Mouse (Mus musculus) liver, embryonic 13.5 days (tissue): ENCODE measurements at regions not wholly inside any gene's neighbourhood (a gene's known extent, or its start where the extent isn't known, plus 50 kb on each side); places are given as distances from the start of the nearest gene placed in this dataset.
A peak's percentile ranks its signal among the peaks of the same experiment; 100 is the strongest.

Source experiments
- ATAC-seq: fragments of 200-750 bp; cut with Nextera tagmentation; 2 replicates; pipeline ENCODE4 v1.8.0; 2017; ENCODE audit warnings: low read depth, mild to moderate bottlenecking, moderate number of reproducible peaks, moderate library complexity
- DNase-seq: peaks from one replicate; pipeline ENCODE4 v3.0.0; 2022
- H3K27ac ChIP-seq: fragments of 300-500 bp; sonication (generic); 2 replicates; pipeline ENCODE4 v1.5.1; 2015; ENCODE audit warnings: moderate library complexity, mild to moderate bottlenecking, inconsistent platforms
- H3K27me3 ChIP-seq: fragments of 300-500 bp; sonication (generic); 2 replicates; pipeline ENCODE4 v1.6.1; 2015; ENCODE audit warnings: mild to moderate bottlenecking, inconsistent platforms
- H3K36me3 ChIP-seq: fragments of 300-500 bp; sonication (generic); 2 replicates; pipeline ENCODE4 v1.6.1; 2015; ENCODE audit warnings: mild to moderate bottlenecking, inconsistent platforms
- H3K4me1 ChIP-seq: fragments of 300-500 bp; sonication (generic); replicated peaks from 2 replicates; pipeline ENCODE4 v1.6.1; 2015; ENCODE audit warnings: inconsistent platforms
- H3K4me2 ChIP-seq: fragments of 300-500 bp; sonication (generic); 2 replicates; pipeline ENCODE4 v1.6.1; 2015; ENCODE audit warnings: inconsistent platforms, mild to moderate bottlenecking, moderate library complexity
- H3K4me3 ChIP-seq: fragments of 300-500 bp; sonication (generic); replicated peaks from 2 replicates; pipeline ENCODE4 v1.5.1; 2015; ENCODE audit warnings: mild to moderate bottlenecking, inconsistent platforms
- H3K9ac ChIP-seq: fragments of 300-500 bp; sonication (generic); 2 replicates; pipeline ENCODE4 v1.6.1; 2015; ENCODE audit warnings: mild to moderate bottlenecking, inconsistent platforms
- H3K9me3 ChIP-seq: fragments of 300-500 bp; sonication (generic); replicated peaks from 2 replicates; pipeline ENCODE4 v1.6.1; 2016; ENCODE audit warnings: inconsistent platforms
- WGBS: fragments of 180-500 bp; shearing (Covaris S2); methylation state at CpG from one replicate; pipeline ENCODE4 v1.1.7; 2015; ENCODE audit not compliant: insufficient replicate concordance; 5-methylcytosine and 5-hydroxymethylcytosine counted together

GRCm38 (mm10) chr11:34153749-34154525 is 54.0 kb downstream of the Foxi1 start:
- 70% methylated on average over 5 of the region's 5 CpGs for WGBS
- Histone ChIP-seq H3K9me3 (no peaks in the 10 kb centered on the region), H3K4me2 (no peak overlapping the region), H3K27ac (no peak overlapping the region), H3K27me3 (no peaks in the 10 kb centered on the region), H3K4me1 (no peaks in the 10 kb centered on the region), H3K9ac (no peak overlapping the region), H3K4me3 (no peak overlapping the region), H3K36me3 (no peaks in the 10 kb centered on the region)
- DNase-seq = no peak
- no peak for ATAC-seq

- Histone ChIP-seq H3K4me3 (no peak overlapping the region), H3K4me1 (no peaks in the 10 kb centered on the region), H3K27me3 (no peaks in the 10 kb centered on the region), H3K4me2 (no peak overlapping the region), H3K27ac (no peak overlapping the region), H3K9ac (no peak overlapping the region), H3K36me3 (no peaks in the 10 kb centered on the region), H3K9me3 (no peaks in the 10 kb centered on the region)
- no peak for ATAC-seq
- 18% methylated on average over 5 of the region's 5 CpGs for WGBS
- DNase-seq = peak; percentile 5
Measured at GRCm38 (mm10) chr11:34149370-34149976, 51.1 kb upstream of the 4930469K13Rik start.
